Mouse (Mus musculus) hindbrain, embryonic 12.5 days (tissue): ENCODE measurements around the gene Sgo2a. TPM values are rescaled to one million over a fixed set of nuclear protein-coding genes. Genes with fewer than 3 reads are reported as not detected.
"Not testable (repeated sequence)": the region's sequence is repeated elsewhere in the genome, so short reads cannot be mapped to it uniquely, and the experiment has no call there.

Experiments
- ATAC-seq: fragments of 200-750 bp; cut with Nextera tagmentation; 2 replicates; pipeline ENCODE4 v1.8.0; 2017; ENCODE audit warnings: moderate TSS enrichment; ENCODE audit not compliant: low FRiP score
- H3K27ac ChIP-seq: fragments of 300-500 bp; sonication (generic); 2 replicates; pipeline ENCODE4 v1.5.1; 2016; ENCODE audit warnings: mild to moderate bottlenecking
- H3K27me3 ChIP-seq: fragments of 300-500 bp; sonication (generic); 2 replicates; pipeline ENCODE4 v1.6.1; 2016; ENCODE audit warnings: mild to moderate bottlenecking
- H3K36me3 ChIP-seq: fragments of 300-500 bp; sonication (generic); 2 replicates; pipeline ENCODE4 v1.6.1; 2016; ENCODE audit warnings: mild to moderate bottlenecking
- H3K4me1 ChIP-seq: fragments of 300-500 bp; sonication (generic); 2 replicates; pipeline ENCODE4 v1.6.1; 2016
- H3K4me2 ChIP-seq: fragments of 300-500 bp; sonication (generic); replicated peaks from 2 replicates; pipeline ENCODE4 v1.6.1; 2016; ENCODE audit warnings: mild to moderate bottlenecking
- H3K4me3 ChIP-seq: fragments of 300-500 bp; sonication (generic); 2 replicates; pipeline ENCODE4 v1.5.1; 2016; ENCODE audit warnings: mild to moderate bottlenecking
- H3K9ac ChIP-seq: fragments of 300-500 bp; sonication (generic); 2 replicates; pipeline ENCODE4 v1.6.1; 2016; ENCODE audit warnings: mild to moderate bottlenecking, moderate library complexity
- H3K9me3 ChIP-seq: fragments of 300-500 bp; sonication (generic); replicated peaks from 2 replicates; pipeline ENCODE4 v1.6.1; 2016; ENCODE audit warnings: mild to moderate bottlenecking
- WGBS: fragments of 180-500 bp; shearing (Covaris S2); methylation state at CpG from one replicate; pipeline ENCODE4 v1.1.7; 2016; 5-methylcytosine and 5-hydroxymethylcytosine counted together
- polyA plus RNA-seq: library from polyadenylated mRNA; unstranded; fragments of >200 nt; fragmentation: Nextera tagmentation; extraction: Ambion mirVana; gene quantifications from 2 replicates; pipeline ENCODE4 v1.2.1, GENCODE M21; 2016

The Sgo2a gene
- polyA plus RNA-seq, 1 experiment from 2014 or later, result 17.3 TPM

DNA sequence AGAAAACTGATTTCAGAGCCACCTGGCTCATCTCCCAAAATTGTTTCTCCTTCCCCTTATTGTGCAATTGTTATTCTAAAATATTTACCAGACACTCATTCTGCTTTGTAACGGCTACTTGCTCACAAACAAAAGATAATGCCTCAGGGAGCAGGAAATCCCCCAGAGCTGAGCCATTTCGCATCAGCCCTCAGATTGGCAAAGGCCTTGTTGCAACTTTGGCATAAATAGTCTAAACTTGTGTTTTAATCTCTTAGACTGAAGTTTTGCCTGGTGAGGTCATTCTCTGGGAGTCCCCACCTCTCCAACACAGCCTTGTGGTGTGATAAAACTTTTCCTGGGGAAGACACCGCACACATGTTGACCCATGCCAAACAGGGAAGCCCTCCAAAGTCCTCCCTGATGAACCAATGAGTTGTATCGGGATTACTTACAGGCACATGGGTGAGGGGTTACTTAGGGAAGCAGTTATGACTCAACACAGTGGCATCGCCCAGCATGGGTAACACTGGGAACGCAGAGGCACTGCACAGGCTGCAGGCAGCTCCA, 6.6 kb upstream of the Sgo2a start:
- no peak overlapping the region for H3K27ac ChIP-seq
- H3K9ac ChIP-seq, result no peak overlapping the region
- no peaks in the 10 kb centered on the region for H3K27me3 ChIP-seq
- no peak for ATAC-seq
- H3K9me3 ChIP-seq, result no peaks in the 10 kb centered on the region
- no peaks in the 10 kb centered on the region for H3K36me3 ChIP-seq
- H3K4me1 ChIP-seq, result no peaks in the 10 kb centered on the region
- 76% methylated on average over 6 of the region's 6 CpGs for WGBS
- H3K4me2 ChIP-seq, result no peak overlapping the region
- H3K4me3 ChIP-seq, result no peak overlapping the region

DNA sequence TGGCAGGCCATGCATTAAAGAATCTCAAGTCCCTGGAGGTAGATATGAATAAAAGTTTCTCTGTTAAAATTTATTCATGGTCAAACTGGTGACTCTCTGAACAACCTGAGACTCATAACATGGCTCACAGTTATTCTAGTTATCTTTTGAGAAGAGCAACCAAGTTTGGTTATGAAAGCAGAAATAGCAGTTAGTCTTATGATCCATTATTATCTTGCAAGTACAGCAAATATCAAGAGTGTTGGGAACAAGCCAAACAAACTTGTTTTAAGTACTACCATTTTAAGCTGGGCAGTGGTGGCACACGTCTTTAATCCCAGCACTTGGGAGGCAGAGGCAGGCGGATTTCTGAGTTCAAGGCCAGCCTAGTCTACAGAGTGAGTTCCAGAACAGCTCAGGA, 4.5 kb upstream of the Sgo2a start:
- Histone ChIP-seq H3K4me1 (peaks cover 1% of the 10 kb centered on the region), H3K36me3 (no peaks in the 10 kb centered on the region), H3K27ac (no peak overlapping the region), H3K4me3 (no peak overlapping the region), H3K9ac (no peak overlapping the region), H3K4me2 (no peak overlapping the region), H3K9me3 (no peaks in the 10 kb centered on the region), H3K27me3 (no peaks in the 10 kb centered on the region)
- no peak for ATAC-seq
- WGBS, result 75% methylated on average over 2 of the region's 2 CpGs

DNA sequence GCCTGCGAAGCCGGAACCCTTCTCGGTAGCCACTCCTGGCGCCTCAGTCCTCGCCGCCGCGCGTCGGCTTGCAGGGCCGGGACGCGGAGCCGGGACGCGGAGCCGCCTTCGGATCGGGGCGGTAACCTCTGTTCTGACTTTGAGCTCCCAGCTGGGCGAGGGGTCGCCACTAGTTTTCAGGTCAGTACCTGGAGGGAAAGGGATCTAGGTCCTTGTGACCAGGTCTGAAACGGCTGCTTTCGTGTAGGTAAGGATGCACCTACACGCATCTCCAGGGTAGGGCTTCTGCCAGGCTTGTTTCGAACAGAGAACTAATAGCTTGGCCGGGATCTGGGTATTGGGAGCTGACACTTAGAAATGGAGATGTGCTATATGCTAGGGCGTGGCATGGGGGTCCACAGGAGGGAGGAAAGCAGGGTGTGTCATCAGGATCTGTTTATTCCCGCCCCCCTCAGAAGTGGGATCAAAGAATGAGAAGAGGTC, 403 bp downstream of the Sgo2a start:
- peak overlapping the region; percentile 67 for H3K4me2 ChIP-seq
- no peaks in the 10 kb centered on the region for H3K9me3 ChIP-seq
- peak overlapping the region; percentile 89 for H3K27ac ChIP-seq
- no peaks in the 10 kb centered on the region for H3K27me3 ChIP-seq
- peaks cover 15% of the 10 kb centered on the region for H3K4me1 ChIP-seq
- under 1% methylated on average over 29 of the region's 29 CpGs for WGBS
- H3K36me3 ChIP-seq, result no peaks in the 10 kb centered on the region; the same call in 1 of the 2 replicates
- peak overlapping the region; percentile 93 for H3K4me3 ChIP-seq
- peak overlapping the region; percentile 71 for H3K9ac ChIP-seq
- peak; percentile 67; the same call in 1 of the 2 replicates for ATAC-seq

- H3K27ac ChIP-seq, result no peak overlapping the region
- no peak overlapping the region for H3K9ac ChIP-seq
- no peaks in the 10 kb centered on the region; the same call in 1 of the 2 replicates for H3K36me3 ChIP-seq
- WGBS, result 85% methylated on average over 3 of the region's 3 CpGs
- no peak overlapping the region for H3K4me2 ChIP-seq
- ATAC-seq, result no peak
- peaks cover 15% of the 10 kb centered on the region for H3K4me1 ChIP-seq
- no peak overlapping the region for H3K4me3 ChIP-seq
- H3K27me3 ChIP-seq, result no peaks in the 10 kb centered on the region
- no peaks in the 10 kb centered on the region for H3K9me3 ChIP-seq
Observed at GRCm38 (mm10) chr1:57998146-57998545, 2.4 kb downstream of the Sgo2a start.

DNA sequence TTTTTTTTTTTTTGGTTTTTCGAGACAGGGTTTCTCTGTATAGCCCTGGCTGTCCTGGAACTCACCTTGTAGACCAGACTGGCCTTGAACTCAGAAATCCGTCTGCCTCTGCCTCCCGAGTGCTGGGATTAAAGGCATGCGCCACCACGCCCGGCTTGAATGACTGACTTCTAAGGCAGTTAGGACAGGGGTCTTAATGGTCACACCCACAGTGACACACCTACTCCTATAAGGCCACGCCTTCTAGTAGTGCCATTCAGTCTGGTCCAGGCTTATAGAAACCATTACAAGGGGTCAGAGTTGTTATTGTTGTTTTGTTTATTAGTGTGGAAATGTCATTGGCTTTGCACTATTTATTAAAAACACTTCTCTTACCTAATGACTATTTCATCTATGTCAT, 10.6 kb downstream of the Sgo2a start:
- H3K27me3 ChIP-seq, H3K9me3 ChIP-seq, H3K4me2 ChIP-seq, H3K4me1 ChIP-seq, H3K4me3 ChIP-seq, ATAC-seq, H3K27ac ChIP-seq, H3K9ac ChIP-seq: not testable (repeated sequence)
- peaks cover 14% of the 10 kb centered on the region; the same call in 1 of the 2 replicates for H3K36me3 ChIP-seq
- 97% methylated on average over 6 of the region's 7 CpGs for WGBS

GRCm38 (mm10) chr1:58018856-58019255, 23.1 kb downstream of the Sgo2a start, which contains the start of gene Kctd18:
Kctd18 (minus strand) TSS chr1:58018956.
- Histone ChIP-seq H3K9ac (no peak within 1 kb of the TSS), H3K4me2 (no peak within 1 kb of the TSS), H3K9me3 (no peaks in the 10 kb centered on the region), H3K27me3 (no peaks in the 10 kb centered on the region), H3K4me3 (no peak within 1 kb of the TSS), H3K36me3 (peaks cover 43% of the 10 kb centered on the region), H3K27ac (no peak within 1 kb of the TSS), H3K4me1 (no peaks in the 10 kb centered on the region)
- 97% methylated on average over 7 of the region's 7 CpGs for WGBS
- ATAC-seq, result no peak

DNA sequence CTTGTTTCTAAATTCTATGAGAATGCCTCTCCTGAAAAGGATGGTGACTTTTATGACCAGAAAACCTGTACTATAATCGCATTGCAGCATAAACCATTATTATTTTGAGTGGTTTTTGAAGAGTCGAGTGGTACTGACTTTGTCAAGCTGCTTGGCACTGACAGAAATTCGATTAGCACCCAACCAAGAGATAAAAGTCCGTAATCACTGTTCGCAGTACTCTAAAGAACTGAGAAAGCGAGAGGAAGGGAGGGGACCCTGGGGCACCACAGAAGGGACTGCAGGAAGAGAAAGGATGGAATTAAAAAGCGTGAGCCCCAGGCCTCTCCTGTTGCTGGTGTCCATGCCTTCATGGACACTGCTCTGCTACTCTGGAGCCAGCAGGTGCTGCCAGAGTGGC, 31.9 kb downstream of the Sgo2a start:
- Histone ChIP-seq H3K27ac (no peak overlapping the region), H3K9me3 (no peaks in the 10 kb centered on the region), H3K4me1 (peaks cover 8% of the 10 kb centered on the region; the same call in 1 of the 2 replicates), H3K9ac (no peak overlapping the region), H3K4me2 (no peak overlapping the region), H3K4me3 (no peak overlapping the region), H3K27me3 (no peaks in the 10 kb centered on the region), H3K36me3 (peaks cover 4% of the 10 kb centered on the region; the same call in 1 of the 2 replicates)
- 83% methylated on average over 7 of the region's 7 CpGs for WGBS
- ATAC-seq, result no peak

DNA sequence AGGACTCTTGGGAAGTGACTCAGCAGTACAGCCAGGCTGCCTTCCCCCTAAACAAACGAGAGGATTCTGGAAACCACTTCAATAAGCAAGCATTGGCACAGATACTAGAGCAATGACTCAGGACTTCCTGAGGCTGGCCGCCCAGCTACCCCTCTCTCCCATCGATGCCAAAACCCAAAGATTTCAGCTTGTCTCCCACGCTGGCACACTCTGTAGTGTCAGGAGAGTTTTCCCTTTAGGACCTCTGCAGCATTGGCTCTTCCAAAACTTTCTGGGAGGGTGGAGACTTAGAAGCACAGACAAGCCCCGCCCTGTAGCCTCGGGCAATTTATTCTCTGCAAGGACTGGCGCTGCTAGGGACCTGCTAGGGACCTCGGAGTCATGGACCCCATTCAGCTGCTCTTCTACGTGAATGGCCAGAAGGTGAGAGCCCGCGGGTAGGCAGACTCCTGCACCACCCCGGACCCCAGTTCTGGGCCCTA, 33.9 kb downstream of the Sgo2a start, which contains the start of gene Aox1:
TSS of gene Aox1 (plus strand) at position 296 of the 482 bp plus-strand sequence.
- Histone ChIP-seq H3K4me2 (peak within 1 kb of the TSS; percentile 36; the same call in 1 of the 2 replicates), H3K27me3 (no peaks in the 10 kb centered on the region), H3K9ac (no peak within 1 kb of the TSS), H3K9me3 (no peaks in the 10 kb centered on the region), H3K27ac (no peak within 1 kb of the TSS), H3K4me3 (no peak within 1 kb of the TSS), H3K36me3 (no peaks in the 10 kb centered on the region), H3K4me1 (peaks cover 8% of the 10 kb centered on the region; the same call in 1 of the 2 replicates)
- no peak for ATAC-seq
- 15% methylated on average over 12 of the region's 12 CpGs for WGBS

GRCm38 (mm10) chr1:58030156-58030871, 34.5 kb downstream of the Sgo2a start:
- Histone ChIP-seq H3K27me3 (no peaks in the 10 kb centered on the region), H3K4me1 (peaks cover 8% of the 10 kb centered on the region; the same call in 1 of the 2 replicates), H3K4me3 (no peak overlapping the region), H3K9ac (no peak overlapping the region), H3K27ac (no peak overlapping the region), H3K36me3 (no peaks in the 10 kb centered on the region), H3K9me3 (no peaks in the 10 kb centered on the region), H3K4me2 (peak overlapping the region; percentile 36; the same call in 1 of the 2 replicates)
- 34% methylated on average over 13 of the region's 13 CpGs for WGBS
- no peak for ATAC-seq

DNA sequence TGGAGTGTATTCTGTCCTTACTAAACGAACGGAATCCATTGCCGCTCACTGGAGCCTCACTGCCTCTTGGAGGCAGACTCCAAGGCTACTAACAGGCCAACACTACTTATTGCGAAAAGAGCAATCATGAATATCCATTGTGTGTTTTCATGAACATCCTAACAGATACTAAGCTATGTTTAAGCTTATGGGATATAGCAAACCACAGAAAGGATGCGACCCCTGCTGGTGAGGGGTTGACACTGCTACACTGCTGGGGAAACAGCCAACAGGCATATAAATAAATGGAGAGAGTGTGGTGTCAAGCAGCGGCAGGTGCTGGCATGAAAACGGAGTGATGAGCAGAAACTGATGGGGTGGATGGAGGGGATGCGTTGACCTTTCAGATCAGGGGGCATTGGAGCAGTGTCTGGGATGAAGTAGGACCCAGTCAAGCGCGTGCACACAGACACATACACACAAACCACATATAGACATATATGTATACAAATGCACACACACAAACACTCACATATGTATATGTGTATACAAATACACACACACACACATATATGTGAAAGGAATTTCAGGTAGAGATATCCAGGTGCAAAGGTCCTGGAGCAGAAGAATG, 35.5 kb downstream of the Sgo2a start:
- no peak overlapping the region for H3K9ac ChIP-seq
- no peaks in the 10 kb centered on the region for H3K9me3 ChIP-seq
- H3K4me3 ChIP-seq, result no peak overlapping the region
- H3K4me2 ChIP-seq, result no peak overlapping the region
- peak; percentile 40; the same call in 1 of the 2 replicates for ATAC-seq
- no peak overlapping the region for H3K27ac ChIP-seq
- 68% methylated on average over 10 of the region's 10 CpGs for WGBS
- H3K4me1 ChIP-seq, result peaks cover 8% of the 10 kb centered on the region; the same call in 1 of the 2 replicates
- H3K27me3 ChIP-seq, result no peaks in the 10 kb centered on the region
- H3K36me3 ChIP-seq, result no peaks in the 10 kb centered on the region

DNA sequence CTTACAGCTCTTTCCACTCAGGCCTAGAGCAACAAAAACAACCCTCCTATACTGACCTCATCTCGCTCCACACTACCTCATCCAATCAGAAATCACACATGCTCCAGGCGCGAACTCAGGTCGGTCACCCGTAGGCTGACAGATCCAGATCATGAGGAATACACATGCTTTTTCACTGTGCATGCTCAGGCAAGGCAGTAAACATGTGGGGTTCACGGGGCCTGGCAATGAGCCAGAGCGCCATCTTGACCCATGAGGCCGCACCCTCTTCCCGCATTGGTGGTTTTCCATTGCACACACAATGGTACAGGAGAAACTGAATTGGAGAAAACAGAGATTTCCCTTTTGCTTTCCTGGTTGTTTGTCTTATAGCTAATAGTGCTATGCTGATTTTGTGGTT, 41.5 kb downstream of the Sgo2a start:
- H3K4me1 ChIP-seq, H3K9me3 ChIP-seq, H3K27ac ChIP-seq, H3K36me3 ChIP-seq, ATAC-seq, H3K9ac ChIP-seq, H3K4me2 ChIP-seq, H3K27me3 ChIP-seq, H3K4me3 ChIP-seq: not testable (repeated sequence)
- WGBS, result 96% methylated on average over 9 of the region's 9 CpGs

DNA sequence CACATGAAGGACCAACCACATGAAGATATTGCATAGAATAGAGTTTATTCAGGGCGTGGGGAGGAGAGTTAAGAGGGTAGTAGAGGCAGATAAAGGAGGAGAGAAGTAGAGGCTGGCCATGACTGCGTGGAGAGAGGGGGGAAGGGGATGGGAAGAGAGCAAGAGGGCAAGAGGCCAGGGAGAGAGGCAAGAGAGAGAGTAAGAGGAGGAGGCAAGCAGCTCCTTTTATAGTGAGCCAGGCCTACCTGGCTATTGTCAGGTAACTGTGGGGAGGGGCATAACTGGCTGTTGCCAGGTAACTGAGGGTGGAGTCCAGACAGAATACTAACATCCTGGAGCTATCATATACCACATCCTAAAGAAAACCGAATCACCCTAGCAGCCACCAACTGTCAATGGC, 49.3 kb downstream of the Sgo2a start:
- H3K4me1 ChIP-seq, result peaks cover 7% of the 10 kb centered on the region; the same call in 1 of the 2 replicates
- WGBS, result 72% methylated on average over 3 of the region's 3 CpGs
- no peak for ATAC-seq

More for the DNA sequence above, 49.3 kb downstream of the Sgo2a start:
- H3K9ac ChIP-seq, result no peak overlapping the region
- H3K27me3 ChIP-seq, result no peaks in the 10 kb centered on the region
- H3K27ac ChIP-seq, result no peak overlapping the region
- no peak overlapping the region for H3K4me2 ChIP-seq
- no peaks in the 10 kb centered on the region for H3K36me3 ChIP-seq
- H3K4me3 ChIP-seq, result no peak overlapping the region
- no peaks in the 10 kb centered on the region for H3K9me3 ChIP-seq
